Mouse (Mus musculus): ENCODE measurements at regions not wholly inside any gene's neighbourhood (a gene's known extent, or its start where the extent isn't known, plus 50 kb on each side); places are given as distances from the start of the nearest gene placed in this dataset.

- DNase-seq: no peak
These were observed 117.4 kb upstream of the Pitx1 start for GRCm38 (mm10) chr13:55953426-55953825.

DNA sequence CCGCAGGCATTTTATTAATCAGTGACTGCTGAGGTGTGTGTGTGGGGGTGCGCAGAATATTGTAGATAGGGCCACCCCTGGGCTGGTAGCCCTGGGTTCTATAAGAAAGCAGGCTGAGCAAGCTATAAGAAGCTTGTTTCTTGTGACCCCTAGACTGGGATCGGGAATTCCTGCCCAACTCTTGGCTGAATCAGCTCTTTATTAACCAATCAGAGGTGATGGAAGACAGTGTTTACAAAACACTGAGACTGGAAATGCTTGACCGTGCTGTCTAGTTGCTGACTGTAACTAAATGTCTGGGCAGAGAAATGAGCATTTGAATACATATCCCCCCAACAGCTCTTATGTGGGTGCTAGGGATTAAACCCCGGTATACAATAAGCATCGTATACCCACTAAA, 114.8 kb upstream of the Pitx1 start:
- DNase-seq: no peak

DNA sequence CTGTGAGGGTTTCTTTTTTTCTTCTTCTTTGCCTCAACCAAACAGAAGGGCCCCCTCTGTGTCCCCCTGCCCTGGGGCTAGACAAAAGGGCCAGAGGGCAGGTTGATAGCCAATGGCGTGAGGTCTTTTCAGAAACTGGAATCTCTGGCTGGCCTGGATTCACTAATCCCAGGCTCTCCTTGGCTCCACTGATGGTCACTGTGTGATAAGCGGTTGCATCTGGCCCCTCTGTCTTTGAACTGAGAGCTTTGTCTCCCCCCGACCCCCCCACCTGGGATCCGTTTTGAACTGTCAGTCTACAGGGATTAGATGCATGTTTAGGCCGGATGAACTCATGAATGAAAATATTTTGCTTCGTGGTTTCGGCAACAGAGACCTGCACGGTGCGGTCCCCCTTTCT, 112.6 kb upstream of the Pitx1 start:
- DNase-seq: no peak

DNA sequence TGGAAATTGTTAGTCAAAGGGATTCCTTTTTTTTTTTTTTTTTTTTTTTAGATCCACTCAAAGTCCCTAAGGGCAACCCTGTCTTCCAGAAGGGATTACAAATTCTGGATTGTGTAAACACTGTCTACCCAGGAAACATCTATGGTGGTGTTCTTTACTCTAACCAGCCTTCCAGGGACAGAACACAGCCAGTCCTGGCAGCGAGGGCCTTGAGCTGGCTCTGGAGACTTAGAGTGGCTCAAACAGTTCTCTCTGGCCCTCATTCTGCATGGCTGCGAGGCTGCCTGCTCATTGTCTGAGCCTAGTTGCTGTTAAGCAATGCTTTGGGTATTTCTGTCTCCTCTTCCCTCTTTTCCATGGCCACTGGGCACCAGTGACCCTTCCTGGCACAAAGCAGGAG, 112.2 kb upstream of the Pitx1 start:
- no peak for DNase-seq

- DNase-seq: no peak
These were observed 101.4 kb upstream of the Pitx1 start for GRCm38 (mm10) chr13:55937417-55937816.

- DNase-seq: no peak
These were observed 101.0 kb upstream of the Pitx1 start for GRCm38 (mm10) chr13:55937000-55937399.

GRCm38 (mm10) chr13:55930637-55931036, 94.6 kb upstream of the Pitx1 start:
- DNase-seq: no peak

DNA sequence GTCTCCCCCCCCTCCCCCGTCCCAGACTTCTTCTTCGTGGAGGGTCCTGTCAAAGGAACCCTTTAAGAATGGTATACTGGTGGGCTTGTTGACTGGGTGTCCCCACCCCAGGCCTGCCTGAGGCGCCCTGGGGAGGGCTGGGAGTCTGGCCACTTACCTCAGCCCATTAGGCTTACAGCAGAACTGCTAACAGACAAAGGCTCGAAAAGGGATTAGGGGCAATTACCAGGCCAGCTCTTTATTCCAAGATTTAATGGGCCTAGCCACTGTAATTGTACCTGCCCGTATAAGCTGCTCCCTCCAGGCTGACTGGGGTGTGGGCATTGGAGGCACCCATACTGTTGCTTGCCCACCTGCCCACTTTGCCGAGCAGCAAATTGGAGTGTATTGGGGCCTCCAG, 93.8 kb upstream of the Pitx1 start:
- DNase-seq: no peak

DNA sequence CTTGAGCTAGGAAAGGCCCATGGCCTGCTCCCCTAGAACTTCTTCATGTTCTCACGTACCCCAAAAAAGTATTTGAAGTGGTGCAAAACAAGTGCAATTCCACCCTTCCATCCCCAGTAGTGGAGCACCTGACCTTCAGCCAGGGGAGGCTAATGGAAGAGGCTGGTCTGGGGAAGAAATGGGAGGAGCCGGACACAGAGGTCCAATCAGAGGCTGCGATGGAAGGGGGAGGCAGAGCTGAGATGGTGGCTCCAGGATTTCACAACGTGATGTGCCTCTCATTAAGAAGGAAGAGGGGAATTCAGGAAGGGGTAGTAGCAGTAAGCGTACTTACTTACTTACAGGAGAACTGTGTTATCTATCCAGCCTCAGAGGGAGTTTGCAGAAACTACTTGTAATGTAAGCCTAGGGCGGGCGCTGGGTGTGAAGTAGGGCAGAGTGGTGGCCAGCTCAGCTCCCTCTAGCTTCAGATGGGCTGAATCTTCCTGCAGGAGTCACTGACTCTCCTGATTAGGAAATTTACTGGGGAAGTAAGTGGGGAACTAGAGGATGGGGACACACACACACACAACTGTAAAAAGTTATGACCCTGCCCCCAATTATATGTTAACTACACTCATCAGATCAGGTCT, 87.6 kb upstream of the Pitx1 start:
- no peak for DNase-seq

DNA sequence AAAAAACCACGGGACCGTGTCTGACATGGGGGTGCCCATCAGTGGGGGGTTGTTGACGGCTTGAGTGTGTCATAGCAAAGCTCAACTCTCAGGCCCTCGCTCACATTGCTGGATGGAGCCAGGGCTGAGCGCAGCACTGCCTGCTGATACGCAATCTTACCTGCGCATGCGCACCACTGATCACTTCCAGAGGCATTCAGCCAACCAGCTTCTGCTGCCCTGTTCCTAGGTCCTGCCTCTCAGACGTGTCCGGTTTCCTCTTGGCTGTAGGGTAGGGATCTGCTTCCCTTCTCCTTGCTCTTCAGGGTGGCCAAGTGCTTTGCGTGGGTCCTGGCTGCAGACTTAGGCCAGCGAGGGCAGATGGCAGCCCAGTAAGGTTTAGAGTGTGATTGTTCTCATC, 81.3 kb upstream of the Pitx1 start:
- DNase-seq: no peak

GRCm38 (mm10) chr13:55912271-55912711, 76.3 kb upstream of the Pitx1 start:
- DNase-seq: peak; percentile 52 to 80

GRCm38 (mm10) chr13:55909941-55910340, 73.9 kb upstream of the Pitx1 start:
- DNase-seq: no peak

GRCm38 (mm10) chr13:55904884-55905283, 68.9 kb upstream of the Pitx1 start:
- peak; percentile 36 to 50 for DNase-seq

DNA sequence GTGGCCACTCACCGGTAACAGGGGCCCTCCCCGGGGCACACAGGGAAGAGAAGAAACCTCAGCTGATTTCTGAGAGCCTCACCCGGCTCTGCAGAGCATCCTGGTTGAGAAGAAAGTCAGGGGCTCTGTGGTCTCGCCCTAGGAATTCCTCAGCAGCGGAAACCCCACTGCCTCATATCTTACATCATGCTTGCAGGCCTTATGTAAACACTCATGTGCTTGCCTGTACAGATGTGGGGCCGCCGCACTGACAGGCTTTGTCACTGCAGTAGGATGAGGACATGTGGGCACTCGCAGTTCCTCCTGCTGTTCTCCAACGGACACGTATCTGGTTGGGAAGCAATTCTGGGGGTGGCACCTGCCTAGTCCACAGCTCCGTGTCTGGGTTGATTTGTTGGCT, 66.3 kb upstream of the Pitx1 start:
- no peak for DNase-seq

DNA sequence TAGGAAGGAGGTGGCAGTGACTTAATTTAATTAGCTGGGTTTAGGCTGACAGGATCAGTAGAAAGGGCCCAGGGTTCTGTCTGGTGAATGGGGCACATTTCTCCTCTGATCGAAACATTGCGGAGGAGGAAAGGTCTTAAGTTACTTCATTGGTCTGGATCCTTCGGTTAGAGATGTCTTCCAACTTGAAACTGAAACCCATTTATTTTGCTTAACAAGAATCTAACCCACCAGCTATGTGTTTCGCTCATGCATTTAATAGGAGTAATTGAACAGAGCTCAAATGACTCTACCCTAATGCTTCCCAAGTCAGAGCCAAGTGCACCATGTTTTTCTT, 64.2 kb upstream of the Pitx1 start:
- no peak for DNase-seq

GRCm38 (mm10) chr13:55899501-55900189, 63.7 kb upstream of the Pitx1 start:
- peak; percentile 36 to 39 for DNase-seq

GRCm38 (mm10) chr13:55898999-55899398, 63.0 kb upstream of the Pitx1 start:
- DNase-seq: no peak

DNA sequence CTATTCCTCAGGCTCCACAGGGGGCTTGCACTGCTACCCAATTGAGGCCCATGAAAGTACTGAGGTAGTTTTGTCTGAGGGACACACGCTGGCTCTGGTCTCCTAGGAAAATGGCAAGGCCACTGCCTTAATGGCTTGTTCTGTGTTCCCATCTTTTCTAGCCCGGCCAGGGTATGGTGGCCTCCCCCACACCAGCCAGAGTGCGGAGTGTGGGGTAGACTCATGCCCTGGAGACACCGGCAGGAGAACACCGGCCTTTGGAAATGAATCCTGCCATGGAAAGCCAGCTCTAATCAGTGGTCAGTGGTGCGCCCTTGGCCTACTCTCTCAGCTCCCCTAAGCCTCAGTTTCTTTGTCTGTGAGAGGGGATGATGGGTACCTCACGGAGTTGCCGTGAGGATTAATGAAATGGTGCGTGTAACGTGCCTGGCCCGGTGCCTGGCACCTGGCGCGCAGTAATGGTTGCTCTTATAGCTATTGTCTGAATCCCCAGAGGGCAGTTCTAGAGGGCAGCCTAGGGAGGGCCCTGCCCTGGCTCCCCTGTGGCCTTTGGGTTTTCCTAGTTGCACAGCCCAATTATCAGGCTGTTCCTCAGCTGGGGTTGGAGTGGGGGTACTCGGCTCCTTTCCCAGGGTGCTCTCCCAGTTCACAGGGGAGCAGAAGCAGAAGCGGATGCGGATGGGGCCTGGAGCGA, 62.4 kb upstream of the Pitx1 start:
- no peak for DNase-seq

DNA sequence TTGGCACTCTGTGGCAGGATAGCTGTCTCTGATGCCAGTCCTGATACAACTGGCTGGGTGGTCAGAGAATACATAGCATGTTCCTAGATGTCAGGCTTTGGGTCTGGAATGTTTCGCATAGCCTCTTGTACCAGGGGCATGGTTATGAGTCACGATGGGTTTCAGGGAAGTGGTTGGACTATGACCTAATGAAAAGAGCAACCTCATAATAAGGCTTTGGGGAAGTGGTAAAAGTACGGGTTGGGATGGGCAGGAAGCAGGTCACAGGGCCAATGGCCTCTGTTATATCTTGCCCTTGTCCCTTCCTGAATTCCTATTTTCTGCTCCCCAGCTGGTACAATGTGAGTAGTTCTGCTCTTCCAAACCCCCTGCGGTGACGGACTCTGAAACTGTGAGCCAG, 59.5 kb upstream of the Pitx1 start:
- DNase-seq: no peak

GRCm38 (mm10) chr13:55893154-55894018, 57.4 kb upstream of the Pitx1 start:
- peak in 1 of 2 experiments; percentile 19 for DNase-seq

GRCm38 (mm10) chr13:55892250-55892649, 56.3 kb upstream of the Pitx1 start:
- no peak for DNase-seq

DNA sequence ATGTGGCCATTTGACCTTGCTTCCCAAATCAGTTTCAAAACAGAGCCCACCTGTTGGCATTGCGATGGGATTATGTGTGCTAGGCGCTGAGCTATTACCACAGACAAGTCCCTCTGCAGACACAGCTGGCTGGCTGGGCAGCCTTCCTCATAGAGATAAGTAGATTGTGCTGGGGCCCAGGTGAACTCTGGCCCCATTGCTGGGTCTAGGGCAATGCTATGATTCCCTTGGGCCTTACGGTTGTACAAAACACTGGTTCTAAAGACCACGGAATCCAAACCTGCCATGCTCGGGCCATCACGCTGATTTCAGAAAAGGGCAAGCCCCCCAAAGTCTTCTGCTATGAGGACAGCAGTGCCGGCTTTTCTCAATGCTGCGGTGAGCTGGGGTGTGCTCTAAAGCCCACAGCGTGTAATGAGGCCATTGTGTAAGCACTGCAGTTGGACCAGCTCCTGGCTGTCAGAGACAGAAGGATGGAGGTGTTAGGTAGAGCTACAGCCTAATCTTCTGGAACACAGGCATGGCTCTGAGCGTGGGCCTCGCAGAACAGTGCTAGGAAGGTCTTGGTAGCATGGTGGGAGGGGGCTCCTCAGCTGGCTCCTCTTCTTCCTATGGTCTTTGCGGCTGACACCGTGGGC, 51.2 kb upstream of the Pitx1 start:
- no peak for DNase-seq
